Mouse (Mus musculus) liver, embryonic 11.5 days (tissue): ENCODE measurements around the gene Hoxb9. TPM values are rescaled to one million over a fixed set of nuclear protein-coding genes. Genes with fewer than 3 reads are reported as not detected.

Experiments used
- ATAC-seq: fragments of 200-750 bp; cut with Nextera tagmentation; replicated peaks from 2 replicates; pipeline ENCODE4 v1.8.0; 2017; ENCODE audit warnings: moderate number of reproducible peaks, mild to moderate bottlenecking, moderate TSS enrichment, moderate library complexity; ENCODE audit not compliant: low FRiP score
- DNase-seq: peaks from one replicate; pipeline ENCODE4 v3.0.0-alpha.2; 2017; ENCODE audit warnings: low spot score
- H3K27ac ChIP-seq: fragments of 300-500 bp; sonication (generic); 2 replicates; pipeline ENCODE4 v1.5.1; 2014; ENCODE audit warnings: mild to moderate bottlenecking, low read depth, low read length, control low read depth
- H3K27me3 ChIP-seq: fragments of 300-500 bp; sonication (generic); replicated peaks from 2 replicates; pipeline ENCODE4 v1.6.1; 2014; ENCODE audit warnings: low read length, mixed read lengths; ENCODE audit not compliant: control insufficient read depth, insufficient read depth
- H3K36me3 ChIP-seq: fragments of 300-500 bp; sonication (generic); 2 replicates; pipeline ENCODE4 v1.6.1; 2014; ENCODE audit warnings: mild to moderate bottlenecking, low read length, moderate library complexity, mixed read lengths; ENCODE audit not compliant: control insufficient read depth, insufficient read depth
- H3K4me1 ChIP-seq: fragments of 300-500 bp; sonication (generic); replicated peaks from 2 replicates; pipeline ENCODE4 v1.6.1; 2014; ENCODE audit warnings: low read length, mixed read lengths; ENCODE audit not compliant: control insufficient read depth, insufficient read depth
- H3K4me2 ChIP-seq: fragments of 300-500 bp; sonication (generic); 2 replicates; pipeline ENCODE4 v1.6.1; 2014; ENCODE audit warnings: mild to moderate bottlenecking, control low read depth, moderate library complexity
- H3K4me3 ChIP-seq: fragments of 300-500 bp; sonication (generic); 2 replicates; pipeline ENCODE4 v1.5.1; 2014; ENCODE audit warnings: low read depth, low read length, control low read depth
- H3K9ac ChIP-seq: fragments of 300-500 bp; sonication (generic); 2 replicates; pipeline ENCODE4 v1.6.1; 2014; ENCODE audit warnings: low read depth, low read length, control low read depth
- H3K9me3 ChIP-seq: fragments of 300-500 bp; sonication (generic); 2 replicates; pipeline ENCODE4 v1.6.1; 2016; ENCODE audit warnings: low read length, inconsistent platforms, mixed read lengths; ENCODE audit not compliant: control insufficient read depth
- WGBS: fragments of 180-500 bp; shearing (Covaris S2); extraction: QIAGEN DNeasy Blood & Tissue Kit; methylation state at CpG from one replicate; pipeline ENCODE4 v1.1.7; 2014; 5-methylcytosine and 5-hydroxymethylcytosine counted together
- polyA plus RNA-seq: library from polyadenylated mRNA; unstranded; fragments of >200 nt; fragmentation: Nextera tagmentation; extraction: Ambion mirVana; gene quantifications from 2 replicates; pipeline ENCODE4 v1.2.1, GENCODE M21; 2014

Gene Hoxb9
- polyA plus RNA-seq, 1 experiment from 2014 or later = 0.49 TPM

DNA sequence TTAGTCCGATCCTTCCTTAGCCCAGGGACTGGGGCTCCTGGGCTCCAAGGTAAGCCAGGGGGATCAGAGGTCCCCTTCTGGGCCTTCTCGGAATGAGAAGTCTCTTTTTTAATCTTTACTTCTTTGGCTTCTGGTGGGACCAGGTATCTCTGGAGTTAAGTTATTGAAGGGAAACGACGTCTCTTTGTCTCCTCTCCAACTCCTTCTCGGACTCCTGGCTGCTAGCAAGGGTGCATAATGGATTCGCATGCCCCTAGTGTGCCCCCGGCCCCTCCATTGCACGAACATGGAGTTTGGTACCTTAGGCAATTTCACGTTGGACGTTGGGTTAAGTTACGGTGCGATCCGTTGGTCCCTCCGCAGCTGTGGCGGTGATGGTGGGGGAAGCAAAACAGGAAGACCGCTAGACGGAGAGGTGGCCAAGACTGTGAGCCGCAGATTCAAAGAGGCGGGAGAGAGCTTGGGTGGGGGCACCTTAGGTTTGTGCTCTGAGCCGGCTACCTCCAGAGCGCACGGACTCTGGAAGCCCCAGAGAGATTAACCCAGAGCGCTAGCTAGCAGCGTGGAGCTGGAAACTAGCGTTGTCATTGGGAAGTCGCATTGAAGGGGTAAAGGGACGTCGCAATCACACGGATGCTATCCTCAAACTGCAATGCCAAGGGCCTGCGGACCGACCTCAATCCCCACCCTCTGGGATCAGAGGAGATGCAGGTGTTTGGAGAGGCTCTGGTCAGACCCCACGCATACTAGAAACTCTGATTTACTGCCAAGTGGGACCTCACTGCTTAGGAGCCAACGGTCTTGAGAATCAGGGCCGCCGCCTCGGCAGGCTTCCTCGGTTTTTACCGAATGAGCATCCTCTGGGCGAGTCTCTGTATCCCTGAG, 15.9 kb upstream of the Hoxb9 start:
- Histone ChIP-seq H3K4me3 (no peak overlapping the region), H3K27ac (no peak overlapping the region), H3K36me3 (no peaks in the 10 kb centered on the region), H3K4me1 (no peaks in the 10 kb centered on the region), H3K4me2 (no peak overlapping the region), H3K9me3 (no peaks in the 10 kb centered on the region), H3K9ac (no peak overlapping the region), H3K27me3 (peaks cover 100% of the 10 kb centered on the region)
- no peak for DNase-seq
- 2% methylated on average over 39 of the region's 39 CpGs for WGBS
- ATAC-seq = no peak

DNA sequence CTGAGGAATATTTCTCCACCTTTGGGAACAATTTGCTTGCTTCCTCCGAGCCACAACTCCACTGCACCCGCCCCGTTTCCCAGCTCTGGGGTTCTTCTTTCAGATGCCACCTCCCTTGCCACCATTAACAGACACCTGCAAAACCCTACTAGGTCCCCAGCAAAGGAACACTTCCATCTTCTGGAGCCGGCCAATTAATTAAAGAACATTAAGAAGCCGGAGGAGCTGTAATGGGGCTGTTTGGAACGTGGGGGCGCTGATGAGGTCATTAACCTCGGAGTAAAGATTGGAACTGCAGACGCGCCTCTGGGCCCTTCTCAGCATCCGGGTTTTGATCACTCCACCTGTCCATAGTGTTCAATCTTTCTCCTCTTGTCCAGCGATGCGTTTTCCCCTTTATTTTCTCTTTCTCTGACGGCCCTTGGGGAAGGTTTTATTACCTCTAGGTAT, 15.2 kb upstream of the Hoxb9 start:
- no peaks in the 10 kb centered on the region for H3K9me3 ChIP-seq
- H3K27ac ChIP-seq = no peak overlapping the region
- H3K36me3 ChIP-seq = no peaks in the 10 kb centered on the region
- H3K4me1 ChIP-seq = no peaks in the 10 kb centered on the region
- H3K27me3 ChIP-seq = peaks cover 100% of the 10 kb centered on the region
- 3% methylated on average over 14 of the region's 14 CpGs for WGBS
- no peak for DNase-seq
- no peak overlapping the region for H3K4me3 ChIP-seq
- H3K9ac ChIP-seq = no peak overlapping the region
- H3K4me2 ChIP-seq = no peak overlapping the region
- ATAC-seq = no peak

GRCm38 (mm10) chr11:96257141-96257540, 14.1 kb upstream of the Hoxb9 start:
- no peak overlapping the region for H3K9ac ChIP-seq
- 26% methylated on average over 2 of the region's 2 CpGs for WGBS
- no peak overlapping the region for H3K27ac ChIP-seq
- no peaks in the 10 kb centered on the region for H3K36me3 ChIP-seq
- ATAC-seq = no peak
- no peak overlapping the region for H3K4me3 ChIP-seq
- H3K9me3 ChIP-seq = no peaks in the 10 kb centered on the region
- DNase-seq = no peak
- no peak overlapping the region for H3K4me2 ChIP-seq
- peaks cover 100% of the 10 kb centered on the region for H3K27me3 ChIP-seq
- H3K4me1 ChIP-seq = no peaks in the 10 kb centered on the region

DNA sequence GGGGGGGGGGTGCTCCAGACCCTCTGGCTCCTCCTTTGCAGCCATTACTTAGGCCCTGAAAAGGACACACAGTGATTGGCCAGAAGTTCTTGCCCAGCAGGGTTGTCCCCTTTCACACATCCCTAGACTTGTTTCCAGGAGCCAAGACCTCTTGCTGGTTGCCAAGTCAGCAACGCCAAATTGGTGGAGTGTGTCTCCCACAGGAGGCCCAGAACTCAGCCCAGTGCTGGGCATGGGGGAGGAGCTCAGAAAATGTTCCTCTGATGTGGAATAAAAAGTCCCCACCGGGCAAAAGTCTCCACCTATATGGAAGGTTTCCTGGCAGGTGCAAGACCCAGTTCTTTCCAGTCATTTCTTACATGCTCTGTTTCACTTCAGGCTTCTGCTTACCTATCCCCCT, 12.2 kb upstream of the Hoxb9 start:
- Histone ChIP-seq H3K27ac (no peak overlapping the region), H3K9me3 (no peaks in the 10 kb centered on the region), H3K4me1 (no peaks in the 10 kb centered on the region), H3K36me3 (no peaks in the 10 kb centered on the region), H3K4me3 (no peak overlapping the region), H3K9ac (no peak overlapping the region), H3K4me2 (no peak overlapping the region), H3K27me3 (peaks cover 100% of the 10 kb centered on the region)
- 18% methylated on average over 2 of the region's 2 CpGs for WGBS
- DNase-seq = no peak
- ATAC-seq = no peak

DNA sequence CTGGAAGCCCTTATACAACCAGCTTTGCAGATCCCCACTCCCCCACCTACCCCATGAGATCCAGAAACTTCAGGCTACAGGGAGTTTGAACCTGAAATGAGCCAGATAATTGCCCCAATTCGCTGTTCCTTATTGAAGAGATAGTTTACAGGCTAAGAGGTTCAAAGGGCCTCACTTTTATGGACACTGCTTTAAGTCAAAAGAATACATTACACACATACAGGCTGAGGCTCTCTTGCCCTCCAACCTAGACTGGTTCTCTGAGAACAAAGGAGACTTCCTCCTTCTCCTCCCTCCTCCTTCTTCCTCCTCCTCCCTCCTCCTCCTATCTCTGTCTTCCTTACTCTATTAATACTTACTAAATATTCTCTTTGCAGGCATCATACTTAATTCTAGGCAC, 11.7 kb upstream of the Hoxb9 start:
- H3K36me3 ChIP-seq = no peaks in the 10 kb centered on the region
- H3K27me3 ChIP-seq = peaks cover 100% of the 10 kb centered on the region
- DNase-seq (no peak), ATAC-seq (no peak)
- no peak overlapping the region for H3K4me2 ChIP-seq
- H3K4me3 ChIP-seq = no peak overlapping the region
- no peak overlapping the region for H3K27ac ChIP-seq
- WGBS = 4% methylated on average over 1 of the region's 1 CpGs
- H3K4me1 ChIP-seq = no peaks in the 10 kb centered on the region
- no peaks in the 10 kb centered on the region for H3K9me3 ChIP-seq
- no peak overlapping the region for H3K9ac ChIP-seq

GRCm38 (mm10) chr11:96260310-96260970, 10.8 kb upstream of the Hoxb9 start:
- no peak for ATAC-seq
- no peak overlapping the region for H3K27ac ChIP-seq
- no peak overlapping the region for H3K4me3 ChIP-seq
- H3K27me3 ChIP-seq = peaks cover 100% of the 10 kb centered on the region
- H3K9me3 ChIP-seq = no peaks in the 10 kb centered on the region
- no peaks in the 10 kb centered on the region for H3K36me3 ChIP-seq
- H3K4me1 ChIP-seq = no peaks in the 10 kb centered on the region
- no peak for DNase-seq
- WGBS = 5% methylated on average over 23 of the region's 23 CpGs
- no peak overlapping the region for H3K9ac ChIP-seq
- no peak overlapping the region for H3K4me2 ChIP-seq

DNA sequence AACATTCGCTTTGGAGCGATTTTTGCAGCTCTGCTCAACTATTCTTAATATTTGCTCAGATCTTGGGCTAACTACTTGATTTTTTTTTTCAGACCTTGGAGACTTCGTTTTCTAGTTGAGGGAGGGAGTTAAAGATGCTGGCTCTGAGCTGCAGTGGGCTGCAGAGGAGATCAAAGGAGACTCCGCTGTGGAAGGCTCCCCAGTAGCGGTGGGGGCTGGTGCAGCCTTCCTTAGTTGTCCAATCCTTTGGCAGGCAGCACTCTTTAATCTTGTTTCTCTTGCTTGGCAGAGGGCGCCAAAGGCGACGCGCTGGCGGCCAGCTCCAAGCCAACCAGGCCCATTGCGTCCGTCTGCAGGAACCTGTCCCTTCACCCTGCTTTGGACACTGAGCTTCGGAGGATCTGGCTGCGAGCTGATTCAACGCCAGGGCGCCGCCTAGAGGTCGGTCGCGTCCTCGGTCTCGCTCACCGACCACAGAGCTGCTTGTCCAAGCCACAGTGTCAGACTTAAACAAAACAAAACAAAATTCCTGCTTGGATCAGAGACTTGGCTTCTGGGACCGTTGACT, 9.8 kb upstream of the Hoxb9 start:
- Histone ChIP-seq H3K9me3 (no peaks in the 10 kb centered on the region), H3K4me1 (no peaks in the 10 kb centered on the region), H3K4me3 (no peak overlapping the region), H3K4me2 (no peak overlapping the region), H3K27ac (no peak overlapping the region), H3K36me3 (no peaks in the 10 kb centered on the region), H3K27me3 (peaks cover 100% of the 10 kb centered on the region), H3K9ac (no peak overlapping the region)
- no peak for DNase-seq
- WGBS = 2% methylated on average over 24 of the region's 24 CpGs
- ATAC-seq = no peak

DNA sequence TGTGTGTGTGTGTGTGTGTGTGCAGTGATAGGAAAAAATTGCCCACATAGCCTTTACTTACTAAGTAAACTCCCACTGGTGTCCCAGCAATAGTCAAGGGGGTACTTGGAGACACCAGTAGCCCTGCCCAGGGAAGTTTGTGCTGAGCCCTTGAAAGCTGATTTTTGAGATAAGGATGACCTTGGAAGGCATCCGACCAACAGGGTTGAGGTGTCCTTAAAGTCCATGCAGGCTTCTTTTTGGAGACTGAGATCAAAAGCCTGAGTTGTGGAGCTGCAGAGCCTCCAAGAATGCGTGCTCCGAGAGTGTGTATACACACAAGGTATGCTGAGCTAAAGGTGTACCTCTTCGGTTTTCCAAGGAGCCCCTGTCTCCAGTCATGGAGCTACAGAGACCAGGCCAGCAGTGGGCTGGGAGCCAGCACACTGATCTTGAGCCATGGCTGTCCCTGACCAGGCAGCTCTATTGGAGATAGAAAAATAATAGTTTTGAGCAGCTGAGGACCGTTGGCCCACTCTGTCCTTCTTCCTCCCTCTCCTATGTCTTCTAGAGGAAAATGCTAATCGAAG, 8.9 kb upstream of the Hoxb9 start:
- no peaks in the 10 kb centered on the region for H3K9me3 ChIP-seq
- H3K9ac ChIP-seq = no peak overlapping the region
- DNase-seq = no peak
- H3K27me3 ChIP-seq = peaks cover 100% of the 10 kb centered on the region
- H3K4me1 ChIP-seq = no peaks in the 10 kb centered on the region
- H3K4me2 ChIP-seq = no peak overlapping the region
- no peak overlapping the region for H3K27ac ChIP-seq
- H3K4me3 ChIP-seq = no peak overlapping the region
- no peaks in the 10 kb centered on the region for H3K36me3 ChIP-seq
- ATAC-seq = no peak
- 8% methylated on average over 6 of the region's 6 CpGs for WGBS
